Mouse (Mus musculus) spleen, postnatal 4 days (tissue): Measurements from ENCODE around the gene Pgd.
"Not testable (repeated sequence)": the region's sequence is repeated elsewhere in the genome, so short reads cannot be mapped to it uniquely, and the experiment has no call there.

ENCODE experiments used
- DNase-seq, 2 experiments: peaks; one replicate each; pipeline ENCODE4 v3.0.0; 2022; ENCODE audit warnings: low spot score in 2 of 2

Gene Pgd

GRCm38 (mm10) chr4:149166215-149166946 is at the start of gene Pgd:
Gene Pgd, minus strand, starts transcription at chr4:149166771.
- DNase-seq = peak; percentile 96 to 97

- DNase-seq = no peak
These were observed 49.4 kb upstream of the Pgd start for GRCm38 (mm10) chr4:149215982-149216381.

- DNase-seq = no peak
These were observed 48.8 kb upstream of the Pgd start for GRCm38 (mm10) chr4:149215397-149215796.

- not testable (repeated sequence) for DNase-seq
These were observed 47.9 kb upstream of the Pgd start for GRCm38 (mm10) chr4:149214468-149214867.

GRCm38 (mm10) chr4:149213466-149213865 is 46.9 kb upstream of the Pgd start:
- DNase-seq = no peak

- not testable (repeated sequence) for DNase-seq
These were observed 44.9 kb upstream of the Pgd start for GRCm38 (mm10) chr4:149211441-149211840.

- DNase-seq = no peak
These were observed 35.9 kb upstream of the Pgd start for GRCm38 (mm10) chr4:149202467-149202866.

GRCm38 (mm10) chr4:149201110-149201509 is 34.5 kb upstream of the Pgd start:
- DNase-seq = no peak

GRCm38 (mm10) chr4:149197180-149197579 is 30.6 kb upstream of the Pgd start:
- no peak for DNase-seq

- no peak for DNase-seq
These were observed 24.5 kb upstream of the Pgd start for GRCm38 (mm10) chr4:149191103-149191502.

GRCm38 (mm10) chr4:149188563-149188962 is 22.0 kb upstream of the Pgd start:
- DNase-seq = no peak

- no peak for DNase-seq
These were observed 16.2 kb upstream of the Pgd start for GRCm38 (mm10) chr4:149182755-149183154.

GRCm38 (mm10) chr4:149182192-149182591 is 15.6 kb upstream of the Pgd start:
- DNase-seq = no peak

GRCm38 (mm10) chr4:149179573-149179972 is 13.0 kb upstream of the Pgd start:
- DNase-seq = no peak

- DNase-seq = no peak
These were observed 12.6 kb upstream of the Pgd start for GRCm38 (mm10) chr4:149179160-149179559.

- DNase-seq = no peak
These were observed 11.8 kb upstream of the Pgd start for GRCm38 (mm10) chr4:149178328-149178727.

GRCm38 (mm10) chr4:149177046-149177445 is 10.5 kb upstream of the Pgd start:
- DNase-seq = no peak

GRCm38 (mm10) chr4:149176645-149177044 is 10.1 kb upstream of the Pgd start:
- DNase-seq = no peak

GRCm38 (mm10) chr4:149173661-149174060 is 7.1 kb upstream of the Pgd start:
- no peak for DNase-seq

- DNase-seq = no peak
These were observed 6.1 kb upstream of the Pgd start for GRCm38 (mm10) chr4:149172666-149173065.

- DNase-seq = no peak
These were observed 5.5 kb upstream of the Pgd start for GRCm38 (mm10) chr4:149172083-149172482.

GRCm38 (mm10) chr4:149171581-149171981 is 5.0 kb upstream of the Pgd start:
- DNase-seq = no peak

- DNase-seq = no peak
These were observed 3.9 kb upstream of the Pgd start for GRCm38 (mm10) chr4:149170394-149170931.

GRCm38 (mm10) chr4:149169926-149170325 is 3.4 kb upstream of the Pgd start:
- not testable (repeated sequence) for DNase-seq
